Mouse (Mus musculus) erythroblast, embryonic 14.5 days (primary cell): ENCODE results near the gene Tpo.

Experiments
- GATA1 ChIP-seq: IDR thresholded peaks from 2 replicates; pipeline ENCODE4 v1.6.1; 2012; ENCODE audit warnings: low read length, inconsistent platforms, mixed read lengths
- TAL1 ChIP-seq: IDR thresholded peaks from 3 replicates; pipeline ENCODE4 v1.6.1; 2012; ENCODE audit warnings: low read length, inconsistent platforms, mixed read lengths

GRCm38 (mm10) chr12:30132524-30132923 lies at the start of gene Tpo:
- no peak for TF ChIP-seq GATA1
- TF ChIP-seq TAL1, result no peak
